Comparison of ENCODE assay signal across 11 mouse cellular contexts in the genomic region with DNA sequence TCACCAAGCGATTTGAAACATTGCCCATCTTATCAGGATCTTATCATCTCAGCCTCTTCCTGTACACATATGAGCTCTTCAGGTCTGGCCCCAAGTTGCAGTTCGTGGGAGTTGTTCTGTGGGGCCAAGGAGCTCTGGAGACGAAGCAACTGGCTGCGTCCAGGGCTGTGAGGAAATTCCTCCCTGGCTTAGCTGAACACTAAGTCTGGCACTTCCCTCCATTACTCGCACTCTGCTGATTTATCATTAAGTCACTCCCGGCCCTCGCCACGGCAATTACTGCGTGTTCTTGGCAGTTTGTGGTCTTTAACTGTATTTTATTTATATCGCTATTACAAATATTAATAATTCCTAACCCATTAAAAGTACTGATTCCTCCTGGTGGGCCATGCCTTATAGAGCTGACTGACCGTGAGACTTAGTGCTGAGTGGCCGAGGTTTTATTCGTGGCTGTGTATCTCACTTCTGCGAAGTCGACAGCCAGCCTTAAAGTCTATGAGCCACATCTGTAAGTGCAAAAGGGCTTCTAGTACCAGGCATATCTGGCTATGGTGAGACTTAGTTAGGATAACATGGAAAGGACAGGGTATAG. TPM values are rescaled to one million over a fixed set of nuclear protein-coding genes. Genes with fewer than 3 reads are reported as not detected.
DNase-seq lines count a peak whose midpoint lies in the region; ATAC-seq and TF ChIP-seq lines count a peak whose summit lies in the region.
"Had no signal": no experiment of that assay in that cellular context is flagged by ENCODE, and none has a peak within 500 bp of the region (broad histone marks: within the 10 kb centered on the region; RNA-seq: fewer than 3 reads in every experiment).

No protein-coding gene starts in this region.

- DNase-seq in midbrain, embryonic 11.5 days (ENCODE audit: low spot score, missing footprints), result peak; percentile 19
- DNase-seq in midbrain, postnatal 0 days (ENCODE audit: low spot score), result no peak
- peak; percentile 58 for DNase-seq in gastrocnemius, postnatal 25 days
- DNase-seq in heart, postnatal 4 days, result peak; percentile 46
- DNase-seq in skeletal muscle tissue, adult 2 months (ENCODE audit: low read depth, low spot score), result peak; percentile 66
- DNase-seq in natural killer cell, adult 2 months (ENCODE audit: low spot score in 2 of 2), result no peak
- DNase-seq in hindbrain, embryonic 11.5 days (ENCODE audit: low spot score), result no peak
- DNase-seq in left cerebral cortex, postnatal 25 days (ENCODE audit: low spot score in 2 of 2), result no peak
- DNase-seq: cerebellum, postnatal 25 days had no signal

- no peaks in the 10 kb centered on the region for H3K9me3 ChIP-seq in midbrain, embryonic 11.5 days (ENCODE audit: control insufficient read depth, low read length)
- H3K9me3 ChIP-seq in midbrain, postnatal 0 days (ENCODE audit: low read length), result no peaks in the 10 kb centered on the region
- no peaks in the 10 kb centered on the region for H3K9me3 ChIP-seq in hindbrain, embryonic 11.5 days (ENCODE audit: control insufficient read depth, low read length)
- H3K9me3 ChIP-seq: embryonic facial prominence, embryonic 15.5 days; liver, embryonic 12.5 days had no signal

- H3K36me3 ChIP-seq in midbrain, embryonic 11.5 days (ENCODE audit: control insufficient read depth, insufficient read depth, low read length), result 0 out of 2 replicates have a peak, but pooled peaks cover 2% of the 10 kb centered on the region
- no peaks in the 10 kb centered on the region for H3K36me3 ChIP-seq in midbrain, postnatal 0 days (ENCODE audit: insufficient read depth, low read length)
- no peaks in the 10 kb centered on the region for H3K36me3 ChIP-seq in hindbrain, embryonic 11.5 days (ENCODE audit: control insufficient read depth, insufficient read depth, low read length)
- H3K36me3 ChIP-seq: embryonic facial prominence, embryonic 15.5 days had no signal

- intact Hi-C loops in left cerebral cortex, postnatal 25 days (cut with DNase I), result no loop called here

- H3K4me3 ChIP-seq in midbrain, embryonic 11.5 days (ENCODE audit: low read depth, low read length), result no peak overlapping the region
- no peak overlapping the region for H3K4me3 ChIP-seq in midbrain, postnatal 0 days (ENCODE audit: low read depth, low read length)
- no peak overlapping the region for H3K4me3 ChIP-seq in hindbrain, embryonic 11.5 days (ENCODE audit: low read depth, low read length)
- H3K4me3 ChIP-seq: embryonic facial prominence, embryonic 15.5 days; liver, embryonic 12.5 days had no signal

- 92% methylated on average over 15 of the region's 15 CpGs for WGBS in midbrain, embryonic 11.5 days
- 90% methylated on average over 15 of the region's 15 CpGs for WGBS in midbrain, postnatal 0 days
- WGBS in hindbrain, embryonic 11.5 days, result 95% methylated on average over 15 of the region's 15 CpGs

- H3K9ac ChIP-seq in midbrain, embryonic 11.5 days (ENCODE audit: low read length), result no peak overlapping the region
- H3K9ac ChIP-seq in midbrain, postnatal 0 days (replicated peaks; ENCODE audit: low read length, poor library complexity, severe bottlenecking), result no peak overlapping the region
- H3K9ac ChIP-seq in hindbrain, embryonic 11.5 days (ENCODE audit: low read depth, low read length), result no peak overlapping the region
- H3K9ac ChIP-seq: embryonic facial prominence, embryonic 15.5 days; liver, embryonic 12.5 days had no signal

- no peak overlapping the region for H3K27ac ChIP-seq in midbrain, embryonic 11.5 days (ENCODE audit: low read depth, low read length)
- no peak overlapping the region for H3K27ac ChIP-seq in midbrain, postnatal 0 days (ENCODE audit: low read depth, low read length)
- H3K27ac ChIP-seq in hindbrain, embryonic 11.5 days (ENCODE audit: low read depth, low read length), result no peak overlapping the region
- H3K27ac ChIP-seq: embryonic facial prominence, embryonic 15.5 days; liver, embryonic 12.5 days had no signal

- ATAC-seq in midbrain, embryonic 11.5 days (ENCODE audit: low FRiP score), result no peak
- ATAC-seq in midbrain, postnatal 0 days (ENCODE audit: low FRiP score), result no peak
- ATAC-seq in hindbrain, embryonic 11.5 days (ENCODE audit: low FRiP score), result no peak
- ATAC-seq: liver, embryonic 12.5 days had no signal

- no peak for TF ChIP-seq CTCF in midbrain, postnatal 0 days (IDR thresholded peaks at IDR 0.05)

- no peaks in the 10 kb centered on the region for H3K27me3 ChIP-seq in midbrain, embryonic 11.5 days (ENCODE audit: control insufficient read depth, insufficient read depth, low read length)
- H3K27me3 ChIP-seq in midbrain, postnatal 0 days (ENCODE audit: insufficient read depth, low read length), result no peaks in the 10 kb centered on the region
- no peaks in the 10 kb centered on the region for H3K27me3 ChIP-seq in hindbrain, embryonic 11.5 days (ENCODE audit: control insufficient read depth, insufficient read depth, low read length)
- H3K27me3 ChIP-seq: embryonic facial prominence, embryonic 15.5 days; liver, embryonic 12.5 days had no signal

- no peak overlapping the region for H3K4me2 ChIP-seq in midbrain, embryonic 11.5 days
- no peak overlapping the region for H3K4me2 ChIP-seq in midbrain, postnatal 0 days (ENCODE audit: low read depth, low read length, poor library complexity, severe bottlenecking)
- H3K4me2 ChIP-seq in hindbrain, embryonic 11.5 days (replicated peaks; ENCODE audit: low read depth, low read length), result no peak overlapping the region
- H3K4me2 ChIP-seq: embryonic facial prominence, embryonic 15.5 days; liver, embryonic 12.5 days had no signal

- no peaks in the 10 kb centered on the region for H3K4me1 ChIP-seq in midbrain, embryonic 11.5 days (ENCODE audit: control insufficient read depth, insufficient read depth, low read length)
- H3K4me1 ChIP-seq in midbrain, postnatal 0 days (ENCODE audit: insufficient read depth, low read length), result no peaks in the 10 kb centered on the region
- no peaks in the 10 kb centered on the region for H3K4me1 ChIP-seq in hindbrain, embryonic 11.5 days (replicated peaks; ENCODE audit: control insufficient read depth, insufficient read depth, low read length)
- H3K4me1 ChIP-seq: embryonic facial prominence, embryonic 15.5 days; liver, embryonic 12.5 days had no signal

RNA-seq across cellular contexts. Expression of gene Mthfd1l, which starts 56.0 kb away (rescaled TPM):
- 15.1 and 15.4 TPM in 2 replicates for polyA plus RNA-seq in midbrain, embryonic 11.5 days (2014; fragmentation: Nextera tagmentation; extraction: Ambion mirVana)
- 9.2 and 10.3 TPM in 2 replicates for total RNA-seq in midbrain, postnatal 0 days (2014; rRNA removed)
- 7.9 and 8.6 TPM in 2 replicates for polyA plus RNA-seq in midbrain, postnatal 0 days (2015; fragmentation: Nextera tagmentation; extraction: Ambion mirVana)
- 1 to 10 TPM in 1 of 2 experiments, under 1 TPM in 1; 0.59 to 1.1 TPM for total RNA-seq in gastrocnemius, postnatal 25 days (2021)
- total RNA-seq in heart, postnatal 4 days (2021), result 1 to 10 TPM; 6.6 to 8.0 TPM
- 10.4 and 11.0 TPM in 2 replicates for polyA plus RNA-seq in hindbrain, embryonic 11.5 days (2014; fragmentation: Nextera tagmentation; extraction: Ambion mirVana)
- total RNA-seq in left cerebral cortex, postnatal 25 days (2021), result 10 to 100 TPM in 1 of 2 experiments, 1 to 10 TPM in 1; 9.2 to 11.2 TPM

Comparison
In these comparisons a context has a peak if more than half of its experiments do, and no peak if none do; other contexts are left out.
1. DNase-seq: peak in midbrain, embryonic 11.5 days (single experiment), gastrocnemius, postnatal 25 days (single experiment), heart, postnatal 4 days (single experiment) and skeletal muscle tissue, adult 2 months (single experiment); none in midbrain, postnatal 0 days (single experiment), natural killer cell, adult 2 months (0 of 2), hindbrain, embryonic 11.5 days (single experiment) and left cerebral cortex, postnatal 25 days (0 of 2).